Mouse (Mus musculus) induced T-regulatory cell, adult 2 months (primary cell): ENCODE measurements around the gene Swsap1.

Experiments used
- DNase-seq: peaks from one replicate; pipeline ENCODE4 v3.0.0-alpha.2; 2012; ENCODE audit warnings: low read depth

The Swsap1 gene

DNA sequence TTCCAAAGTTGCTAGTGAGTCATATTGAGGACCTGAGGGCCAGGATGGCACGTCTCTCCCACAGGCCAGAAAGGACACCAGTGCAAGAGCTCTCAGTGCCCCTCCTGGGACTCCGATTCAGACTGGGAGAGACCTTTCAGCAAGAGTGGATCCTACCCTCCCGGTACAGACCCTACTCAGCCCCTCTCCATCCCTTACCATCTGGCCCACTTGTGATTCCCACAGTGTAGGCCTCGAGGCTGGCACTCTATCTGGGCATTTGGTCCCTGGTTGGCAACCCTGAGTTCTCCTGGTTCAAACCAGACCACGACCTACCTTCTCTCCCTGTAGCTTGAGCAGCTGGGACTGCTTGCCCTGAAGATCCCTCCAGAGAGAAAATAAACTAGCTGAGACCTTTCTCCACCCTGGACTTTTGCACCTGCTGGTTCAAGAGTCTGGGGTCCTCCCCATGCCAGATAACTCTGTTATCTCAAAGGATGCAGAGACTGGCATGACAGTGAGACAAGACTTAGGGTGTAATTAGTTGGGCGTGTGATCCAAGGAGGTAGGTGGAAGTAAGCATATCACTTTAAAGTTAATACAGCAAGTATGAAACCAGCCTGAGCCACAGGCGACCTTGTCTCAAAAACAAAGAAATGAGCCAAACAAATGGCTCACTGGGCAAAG lies 20.0 kb upstream of the Swsap1 start:
- DNase-seq: no peak

DNA sequence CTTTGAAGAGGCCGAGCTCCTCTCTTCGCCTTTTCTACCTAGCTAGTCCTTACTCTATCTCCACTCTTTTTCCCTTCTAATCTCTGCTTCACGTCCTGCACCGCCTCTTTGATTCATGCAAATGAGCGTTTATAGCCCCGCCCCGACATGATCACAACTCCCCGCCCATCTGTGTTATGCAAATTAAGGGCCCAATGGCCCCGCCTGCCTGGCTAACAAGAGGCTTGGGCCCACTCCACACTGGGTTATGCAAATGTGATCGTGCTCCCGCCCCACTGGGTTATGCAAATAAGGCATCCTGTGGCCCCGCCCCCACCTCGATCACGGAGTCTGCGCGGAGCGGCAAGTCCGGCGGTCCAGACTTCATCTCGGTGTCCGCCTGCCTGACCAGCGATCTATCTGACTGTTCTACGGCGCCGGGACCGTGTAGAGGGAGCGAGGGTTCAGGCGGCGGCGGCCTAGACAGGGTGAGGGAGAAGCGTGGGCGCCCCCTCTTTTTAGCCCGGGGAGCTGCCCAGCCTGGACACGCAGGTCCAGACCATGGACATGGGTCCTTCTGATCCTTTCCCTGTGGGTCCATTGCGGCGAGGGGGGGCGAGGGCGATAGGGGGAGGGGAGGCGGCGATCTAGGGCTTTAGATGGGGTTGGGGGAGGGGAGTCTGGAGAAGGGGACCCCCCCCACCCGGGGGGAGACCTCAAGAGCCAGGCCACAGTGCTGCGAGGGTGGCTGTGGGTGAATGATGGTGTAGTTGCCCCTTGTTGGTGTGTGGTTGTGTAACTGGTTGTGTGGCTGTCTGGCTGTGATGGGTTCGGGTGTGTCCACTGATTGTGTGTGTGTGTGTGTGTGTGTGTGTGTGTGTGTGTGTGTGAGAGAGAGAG lies 18.6 kb upstream of the Swsap1 start, which contains the start of gene Plppr2:
Plppr2 (plus strand) TSS at position 342 of the 879 bp plus-strand sequence.
- DNase-seq: peak; percentile 93

DNA sequence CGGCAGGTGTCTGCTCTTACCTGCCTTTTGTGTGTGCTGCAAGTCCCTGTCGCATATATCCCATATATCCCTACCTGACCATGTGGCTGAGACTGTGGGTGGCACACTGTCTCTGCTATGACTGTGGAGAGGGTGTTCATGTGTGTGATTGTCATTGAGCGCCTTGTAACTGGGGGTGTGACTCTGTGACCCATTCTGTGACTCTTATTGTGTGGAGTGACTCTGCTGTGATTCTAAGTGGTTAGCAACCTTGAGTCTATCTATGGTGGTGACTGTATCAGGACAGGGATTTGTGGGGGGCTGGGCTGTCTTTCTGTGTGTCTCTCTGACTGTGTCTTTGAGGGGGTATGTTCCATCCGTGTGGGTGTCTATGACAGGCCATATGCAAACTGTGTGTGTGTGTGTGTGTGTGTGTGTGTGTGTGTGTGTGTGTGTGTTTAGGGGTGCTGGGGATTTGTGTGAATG lies 17.8 kb upstream of the Swsap1 start:
- DNase-seq: no peak

DNA sequence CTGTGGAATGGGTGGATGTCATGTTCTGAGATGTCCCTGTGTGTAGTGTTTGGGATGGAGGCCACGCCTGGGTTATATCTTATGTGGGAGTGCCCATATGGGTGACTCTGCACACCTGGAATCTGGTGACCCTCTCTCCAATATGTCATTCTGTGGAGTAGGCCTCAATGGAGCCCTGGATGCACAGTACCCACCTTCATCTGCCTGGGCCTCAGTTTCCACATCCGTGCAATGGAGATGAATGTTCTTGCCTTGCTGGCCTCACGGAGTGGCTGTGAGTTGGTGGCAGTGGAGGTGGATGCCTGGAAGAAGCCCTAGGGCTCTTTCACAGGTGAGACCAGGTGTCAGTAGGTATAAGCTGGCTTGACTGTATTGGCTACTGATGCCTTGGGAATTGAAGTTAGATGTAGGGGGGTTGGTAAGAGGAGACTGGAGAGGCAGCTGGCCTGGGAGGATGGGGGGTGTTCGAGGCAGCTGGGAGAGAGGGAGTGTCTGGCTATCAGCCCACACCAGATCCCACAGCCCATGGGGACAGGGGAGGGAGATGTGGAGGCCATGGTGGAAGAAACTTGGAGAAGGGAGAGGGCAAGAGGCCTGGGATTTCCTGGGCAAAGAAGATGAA lies 17.2 kb upstream of the Swsap1 start:
- no peak for DNase-seq

DNA sequence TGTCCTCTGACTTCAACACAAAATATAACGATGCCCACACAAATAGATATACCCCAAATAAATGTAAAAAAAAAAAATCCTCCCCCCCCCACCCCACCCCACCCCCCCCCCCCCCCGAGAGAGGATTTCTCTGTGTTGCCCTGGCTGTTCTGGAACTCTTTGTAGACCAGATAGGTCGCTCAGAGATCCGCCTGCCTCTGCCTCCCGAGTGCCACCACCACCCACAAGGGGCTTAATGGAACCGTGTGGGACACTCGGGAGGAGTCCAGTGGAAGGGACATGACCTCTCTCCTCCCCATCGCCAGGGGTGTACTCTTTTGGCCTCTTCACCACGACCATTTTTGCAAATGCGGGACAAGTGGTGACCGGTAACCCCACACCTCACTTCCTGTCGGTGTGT lies 12.5 kb upstream of the Swsap1 start:
- DNase-seq: no peak

DNA sequence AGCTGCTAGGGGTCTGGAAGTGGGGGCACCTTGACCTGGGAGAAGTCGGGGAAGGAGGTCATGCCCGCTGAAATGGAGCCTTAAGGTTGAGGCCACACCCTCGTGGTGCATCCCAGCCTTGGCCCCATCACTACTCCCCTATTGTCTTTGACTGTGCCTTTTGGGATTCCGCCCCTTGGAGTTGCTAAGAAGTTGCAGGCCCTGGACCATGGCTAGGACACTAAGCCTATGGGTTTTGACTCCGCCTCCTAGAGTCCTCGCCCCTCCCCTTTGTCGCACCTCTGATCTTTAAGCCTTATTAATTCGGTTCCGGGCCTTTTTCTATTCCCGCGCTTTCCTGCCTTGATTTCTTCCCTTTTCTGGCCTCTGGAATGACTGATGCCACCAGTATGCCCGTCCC lies 11.9 kb upstream of the Swsap1 start:
- no peak for DNase-seq

DNA sequence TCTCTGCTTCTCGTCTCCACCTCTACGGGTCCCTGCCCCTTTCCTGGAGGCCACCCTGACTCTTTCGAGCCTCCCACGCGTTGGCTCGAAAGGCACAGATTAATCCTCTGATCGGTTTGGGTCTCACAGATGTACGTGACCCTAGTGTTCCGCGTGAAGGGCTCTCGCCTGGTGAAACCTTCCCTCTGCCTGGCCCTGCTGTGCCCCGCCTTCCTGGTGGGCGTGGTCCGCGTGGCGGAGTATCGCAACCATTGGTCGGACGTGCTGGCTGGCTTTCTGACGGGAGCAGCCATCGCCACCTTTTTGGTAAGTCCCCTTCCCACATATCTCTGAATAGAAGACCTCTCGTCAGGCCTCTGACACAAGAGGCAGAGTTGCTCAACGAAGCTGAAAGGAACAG lies 11.3 kb upstream of the Swsap1 start:
- no peak for DNase-seq

DNA sequence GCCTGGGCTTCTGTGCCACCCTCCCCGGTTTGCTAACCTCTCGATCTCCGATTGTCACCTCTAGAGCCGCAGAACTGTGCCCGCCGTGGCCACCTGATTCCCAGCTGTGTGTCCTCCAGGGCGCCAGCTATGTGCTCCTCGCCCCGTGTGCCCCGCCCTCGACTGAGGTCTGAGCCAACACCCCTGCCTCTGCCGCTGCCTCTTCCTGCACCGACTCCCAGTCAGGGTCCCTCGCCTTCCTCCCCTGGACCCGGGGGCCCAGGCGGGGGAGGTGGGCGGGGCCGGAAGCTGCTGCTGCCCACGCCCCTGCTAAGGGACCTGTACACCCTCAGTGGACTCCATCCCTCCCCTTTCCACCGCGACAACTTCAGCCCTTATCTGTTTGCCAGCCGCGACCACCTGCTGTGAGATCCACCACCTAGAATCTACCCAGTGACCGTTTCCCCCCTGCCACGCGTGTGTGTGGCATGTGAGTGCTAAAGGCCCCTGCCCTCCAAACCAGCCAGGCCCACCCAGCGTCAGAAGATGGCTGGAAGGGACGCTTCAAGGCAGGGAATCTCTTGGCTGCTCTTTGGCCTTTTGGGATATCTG lies 7.9 kb upstream of the Swsap1 start:
- DNase-seq: no peak

DNA sequence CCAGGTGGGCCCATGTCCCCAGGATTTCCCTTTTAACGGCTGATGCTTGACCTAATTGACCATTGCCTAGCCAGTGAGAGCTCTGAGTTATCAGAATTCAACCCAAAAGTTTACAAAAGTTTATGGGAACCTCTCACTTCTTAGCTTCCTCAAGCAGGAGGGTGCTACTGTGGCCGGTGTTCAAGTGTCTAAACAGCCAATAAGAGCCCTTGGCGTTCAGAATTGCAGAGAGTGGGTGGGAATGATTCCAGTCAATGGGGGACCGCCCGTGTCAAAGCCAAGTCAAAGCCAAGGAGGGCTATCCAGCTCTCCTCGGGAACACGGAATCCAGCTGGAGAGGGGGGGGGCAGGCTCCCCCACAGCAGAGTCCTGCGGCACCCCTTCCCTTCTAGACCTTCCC lies 7.4 kb upstream of the Swsap1 start:
- no peak for DNase-seq

DNA sequence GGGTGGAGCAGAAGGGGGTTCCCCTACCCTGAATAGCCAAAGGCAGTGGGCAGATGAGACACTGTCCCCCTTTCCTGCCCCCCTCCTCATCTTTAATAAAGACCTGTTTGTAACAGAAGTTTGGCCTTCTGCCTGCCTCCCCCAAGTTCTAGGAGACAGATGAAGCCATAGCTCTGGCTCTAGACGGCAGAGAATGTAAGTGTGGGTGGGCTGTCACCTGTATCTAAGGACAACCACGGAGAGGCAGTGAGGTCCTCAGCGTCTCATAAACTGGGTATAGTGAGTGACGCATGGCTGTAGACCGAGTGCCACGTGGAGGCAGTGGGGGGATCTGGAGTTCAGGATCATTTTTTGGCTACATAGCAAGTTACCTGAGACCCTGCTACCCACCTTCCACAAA lies 6.8 kb upstream of the Swsap1 start:
- no peak for DNase-seq

DNA sequence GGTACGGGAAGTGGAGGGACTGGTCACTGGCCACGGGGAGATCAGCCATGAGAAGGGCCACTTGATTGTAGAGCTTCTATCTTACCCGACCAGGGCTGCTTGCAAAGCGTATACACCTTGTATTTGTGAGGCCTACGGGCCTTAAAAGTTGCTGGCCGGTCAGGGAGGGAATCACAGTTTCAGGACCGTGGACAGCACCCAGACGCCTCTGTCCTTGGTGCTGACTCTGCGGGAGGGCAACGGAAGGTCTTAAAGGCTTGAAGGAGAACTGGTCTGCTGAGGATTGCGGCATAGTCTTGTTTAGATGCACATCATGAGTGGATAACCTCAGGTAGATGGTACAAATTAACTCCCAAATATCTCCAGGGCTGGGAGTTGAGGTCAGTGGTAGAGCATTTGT lies 5.2 kb upstream of the Swsap1 start:
- peak; percentile 83 for DNase-seq

DNA sequence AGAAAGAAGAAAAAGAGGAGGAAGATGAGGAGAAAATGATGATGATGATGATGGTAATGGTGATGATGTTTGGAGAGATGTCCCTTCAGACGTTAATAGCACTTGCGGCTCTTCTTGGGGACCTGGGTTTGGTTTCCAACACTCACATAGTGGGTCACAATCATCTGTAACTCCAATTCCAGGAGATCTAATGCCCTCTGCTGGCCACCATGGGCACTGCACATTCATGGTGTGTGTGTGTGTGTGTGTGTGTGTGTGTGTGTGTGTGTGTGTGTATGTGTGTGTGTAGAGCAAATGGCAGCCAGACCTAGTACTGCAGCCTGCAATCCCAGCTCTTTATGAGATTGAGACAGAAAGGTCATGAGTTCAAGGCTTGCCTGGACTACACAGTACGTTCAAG lies 3.6 kb upstream of the Swsap1 start:
- peak; percentile 52 for DNase-seq

DNA sequence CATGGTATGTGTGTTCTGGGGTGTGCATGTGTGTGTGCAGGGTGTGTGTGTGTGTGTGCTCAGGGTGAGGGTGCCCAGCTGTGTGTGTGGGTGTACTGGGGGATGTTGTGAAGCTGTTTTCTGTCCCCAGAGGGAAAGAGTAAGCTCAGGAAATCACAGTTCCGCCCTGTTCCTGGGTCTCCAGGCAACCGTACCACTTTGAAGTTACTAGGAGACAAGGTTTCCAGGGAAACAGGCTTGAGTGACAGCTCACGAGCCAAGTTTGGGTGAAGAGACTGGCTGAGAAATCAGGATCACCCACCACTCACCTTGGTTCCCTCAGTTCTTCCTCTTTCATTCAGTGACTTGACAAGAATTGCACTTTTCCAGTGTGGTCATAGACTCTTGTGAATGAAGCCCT lies 2.0 kb upstream of the Swsap1 start:
- DNase-seq: peak; percentile 40

DNA sequence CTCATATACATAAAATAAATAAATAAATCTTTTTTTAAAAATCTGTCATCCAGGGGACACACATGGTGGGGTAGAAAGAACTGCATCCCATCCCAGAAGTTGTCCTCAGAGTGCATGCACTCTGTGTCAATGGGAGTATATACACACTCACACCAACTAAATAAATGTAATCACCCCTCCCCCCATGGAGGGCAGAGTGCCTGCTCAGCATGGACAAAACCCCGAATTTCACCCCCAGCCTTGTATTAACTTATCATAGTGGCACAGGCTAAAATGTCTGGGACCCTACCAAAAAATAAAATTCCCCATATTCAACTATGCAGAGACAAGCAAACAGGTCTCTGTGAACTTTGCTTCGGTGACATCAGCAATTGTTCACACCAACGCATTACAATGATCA lies 920 bp upstream of the Swsap1 start:
- peak; percentile 29 for DNase-seq

DNA sequence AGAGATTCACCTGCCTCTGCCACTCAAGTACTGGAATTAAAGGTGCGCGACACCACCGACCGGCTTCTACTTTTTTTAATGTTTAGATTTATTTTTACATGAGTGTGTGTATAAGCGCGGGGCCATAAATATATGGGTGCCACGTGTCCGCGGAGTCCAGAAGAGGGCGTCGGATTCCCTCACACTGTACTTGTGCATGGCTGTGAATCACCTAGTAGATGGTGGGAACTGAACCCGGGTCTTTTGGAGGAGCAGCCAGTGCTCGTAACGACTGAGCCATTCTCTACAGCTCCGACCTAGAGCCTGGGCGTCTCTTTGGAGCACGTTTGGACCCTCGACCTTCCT lies 358 bp upstream of the Swsap1 start:
- DNase-seq: no peak

DNA sequence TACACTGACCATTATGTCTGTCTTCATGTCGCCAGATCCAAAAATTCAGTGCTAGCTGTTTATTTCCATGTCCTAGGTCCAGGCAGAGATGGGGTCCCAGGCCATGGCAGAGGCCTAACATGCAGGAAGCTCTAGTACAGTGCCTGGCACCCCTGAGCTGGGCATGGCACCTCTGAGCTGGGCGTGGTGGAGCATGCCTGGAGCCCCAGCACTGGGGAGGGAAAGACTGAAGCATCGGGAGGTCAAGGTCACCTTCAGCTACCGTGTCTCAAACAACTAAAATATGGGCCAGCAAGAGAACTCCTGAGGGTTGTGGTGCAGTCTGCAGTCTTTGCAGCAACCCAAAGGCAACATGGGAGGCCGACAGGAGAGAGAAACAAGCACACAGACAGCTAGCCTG lies 2.8 kb downstream of the Swsap1 start:
- no peak for DNase-seq

DNA sequence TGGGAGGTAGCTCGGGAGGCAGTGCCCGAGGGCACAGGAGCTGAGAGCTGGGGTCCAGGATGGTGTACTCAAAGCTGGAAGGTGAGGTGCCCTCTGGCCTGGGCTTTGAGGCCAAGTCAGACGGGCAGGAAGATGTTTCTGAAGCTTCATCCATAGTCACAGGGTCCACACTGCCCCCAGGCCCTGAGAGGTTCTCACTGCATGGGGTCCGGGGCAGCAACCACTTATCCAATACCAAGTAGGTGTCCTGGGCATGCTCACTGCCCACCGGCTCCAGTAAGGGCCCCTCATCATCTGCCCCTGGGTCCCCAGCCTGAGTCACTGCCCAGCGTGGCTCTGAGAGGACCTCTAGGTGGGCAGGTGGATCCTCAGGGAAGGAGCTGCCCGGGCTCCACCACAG lies 3.7 kb downstream of the Swsap1 start:
- no peak for DNase-seq

DNA sequence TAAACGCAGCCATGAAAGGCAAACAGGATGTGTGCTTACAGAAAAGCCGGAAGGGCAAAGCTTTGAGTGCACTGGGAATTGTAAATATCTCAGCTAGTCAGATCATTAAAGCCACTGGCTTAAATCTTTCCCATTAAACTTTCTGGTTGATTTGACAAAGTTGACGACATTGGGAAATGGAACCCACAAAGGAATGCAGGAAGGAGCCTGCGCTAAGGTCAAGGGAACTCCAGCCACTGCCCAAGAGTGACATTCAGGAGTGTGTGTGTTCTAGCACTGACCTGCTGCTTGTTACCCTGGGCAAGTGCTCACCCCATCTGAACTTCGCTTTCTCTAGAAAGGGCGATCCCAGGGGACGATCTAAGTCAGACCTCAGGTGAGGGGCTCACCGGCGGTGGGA lies 4.6 kb downstream of the Swsap1 start:
- no peak for DNase-seq

DNA sequence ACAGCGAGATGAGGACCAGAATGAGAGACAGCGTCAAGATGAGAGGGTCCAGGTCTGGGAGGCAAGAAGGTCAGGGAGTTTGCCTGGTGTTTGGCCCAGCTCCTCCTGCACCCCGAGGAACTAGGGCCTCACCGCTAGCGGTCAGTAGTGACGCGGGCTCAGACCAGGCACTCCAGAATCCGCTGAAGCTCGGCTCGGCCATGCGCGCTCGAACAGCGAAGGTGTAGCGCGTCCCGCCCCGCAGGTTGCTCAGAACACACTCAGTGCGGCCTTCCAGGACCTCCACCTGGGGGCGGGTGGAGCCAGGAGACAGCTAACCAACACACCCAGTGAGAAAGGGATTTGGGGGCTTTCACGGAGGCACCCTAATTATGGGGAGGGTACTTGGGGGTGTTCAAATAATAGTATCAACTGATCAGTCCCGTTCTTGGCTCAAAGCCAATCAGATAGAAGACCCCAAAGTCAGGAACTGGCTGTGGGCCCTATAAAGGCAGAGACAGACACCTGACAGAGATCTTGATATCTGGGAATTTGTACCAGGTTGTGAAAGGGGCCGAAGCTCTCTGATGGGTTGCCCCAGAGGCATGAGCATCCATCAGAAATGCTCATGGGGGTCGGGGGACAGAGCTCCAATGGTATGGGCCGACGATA lies 5.1 kb downstream of the Swsap1 start:
- DNase-seq: no peak

DNA sequence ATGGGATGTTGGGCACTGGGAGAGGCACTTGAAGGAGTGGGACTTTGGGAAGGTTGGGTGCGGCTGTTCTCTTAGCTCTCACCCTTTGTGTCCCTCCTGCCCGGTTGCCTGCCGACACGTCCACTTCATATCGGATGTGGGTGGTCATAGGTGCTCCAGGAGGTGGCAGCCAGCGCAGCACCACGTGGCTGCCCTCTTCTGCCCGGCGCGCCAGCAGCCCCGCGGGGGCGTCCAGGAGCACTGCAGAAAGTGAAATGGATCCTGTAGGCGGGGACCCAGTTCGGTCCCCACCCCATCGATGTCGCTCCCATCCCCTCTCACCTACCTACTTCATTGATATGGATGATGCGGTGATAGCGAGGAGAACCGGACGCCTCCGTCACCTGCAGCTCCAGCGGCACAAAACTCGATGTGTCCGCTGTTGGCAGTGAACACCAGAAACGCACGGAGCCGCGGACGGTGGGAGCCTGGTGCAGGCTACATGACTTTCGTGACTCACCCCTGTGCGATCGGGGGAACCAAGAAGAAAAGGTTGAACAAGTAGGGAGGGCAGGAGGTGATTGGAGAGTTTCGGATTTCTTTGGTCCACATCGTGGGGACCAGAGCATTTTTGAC lies 5.9 kb downstream of the Swsap1 start:
- DNase-seq: peak; percentile 34

DNA sequence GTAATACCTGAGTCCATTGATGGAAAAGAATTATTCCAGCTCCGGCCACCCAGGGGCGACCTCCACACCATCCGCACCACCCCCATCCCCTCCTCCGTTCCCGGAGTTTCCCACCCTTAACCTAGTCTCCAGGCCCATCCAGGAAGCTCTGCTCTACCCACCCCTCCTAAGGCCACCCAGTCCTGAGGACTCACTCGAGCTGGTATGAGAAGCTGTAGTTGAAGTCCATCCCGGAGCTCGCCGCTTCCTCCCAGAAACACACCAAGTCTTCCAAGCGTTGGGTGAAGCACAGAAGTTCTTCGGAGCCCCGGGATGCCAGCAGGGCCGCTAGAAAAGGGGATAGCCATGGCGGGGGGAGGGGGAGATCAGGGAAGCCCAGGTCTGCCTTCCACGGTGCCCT lies 6.5 kb downstream of the Swsap1 start:
- DNase-seq: no peak
